Mouse (Mus musculus): ENCODE data around the gene C1s2.
"Not testable (repeated sequence)": the region's sequence is repeated elsewhere in the genome, so short reads cannot be mapped to it uniquely, and the experiment has no call there.

C1s2 gene

GRCm38 (mm10) chr6:124635985-124636384 lies at the start of gene C1s2:
Gene C1s2 (minus strand): TSS chr6:124636085.
- DNase-seq (ENCODE audit: low spot score): not testable (repeated sequence)

- no peak for DNase-seq (ENCODE audit: low spot score)
Observed at GRCm38 (mm10) chr6:124683591-124684417, 47.9 kb upstream of the C1s2 start.

- not testable (repeated sequence) for DNase-seq (ENCODE audit: low spot score)
Observed at GRCm38 (mm10) chr6:124682291-124682690, 46.4 kb upstream of the C1s2 start.

GRCm38 (mm10) chr6:124679486-124679885 lies 43.6 kb upstream of the C1s2 start:
- no peak for DNase-seq (ENCODE audit: low spot score)

GRCm38 (mm10) chr6:124678769-124679168 lies 42.9 kb upstream of the C1s2 start:
- DNase-seq (ENCODE audit: low spot score): no peak

- DNase-seq (ENCODE audit: low spot score): no peak
Observed at GRCm38 (mm10) chr6:124676171-124676570, 40.3 kb upstream of the C1s2 start.

- no peak for DNase-seq (ENCODE audit: low spot score)
Observed at GRCm38 (mm10) chr6:124674591-124674990, 38.7 kb upstream of the C1s2 start.

GRCm38 (mm10) chr6:124673619-124674018 lies 37.7 kb upstream of the C1s2 start:
- no peak for DNase-seq (ENCODE audit: low spot score)

- no peak for DNase-seq (ENCODE audit: low spot score)
Observed at GRCm38 (mm10) chr6:124672100-124672499, 36.2 kb upstream of the C1s2 start.

GRCm38 (mm10) chr6:124670281-124670900 lies 34.5 kb upstream of the C1s2 start:
- no peak for DNase-seq (ENCODE audit: low spot score)

- DNase-seq (ENCODE audit: low spot score): no peak
Observed at GRCm38 (mm10) chr6:124669234-124669859, 33.5 kb upstream of the C1s2 start.

- DNase-seq (ENCODE audit: low spot score): no peak
Observed at GRCm38 (mm10) chr6:124665011-124665410, 29.1 kb upstream of the C1s2 start.

- no peak for DNase-seq (ENCODE audit: low spot score)
Observed at GRCm38 (mm10) chr6:124664256-124664655, 28.4 kb upstream of the C1s2 start.

GRCm38 (mm10) chr6:124663424-124663795 lies 27.5 kb upstream of the C1s2 start:
- DNase-seq (ENCODE audit: low spot score): no peak

- DNase-seq (ENCODE audit: low spot score): peak; percentile 97
Observed at GRCm38 (mm10) chr6:124662477-124663423, 26.9 kb upstream of the C1s2 start, which contains the start of gene Lpcat3. Gene Lpcat3 (plus strand): TSS chr6:124663027.

- DNase-seq (ENCODE audit: low spot score): no peak
Observed at GRCm38 (mm10) chr6:124661995-124662394, 26.1 kb upstream of the C1s2 start.

GRCm38 (mm10) chr6:124661156-124661806 lies 25.4 kb upstream of the C1s2 start:
- DNase-seq (ENCODE audit: low spot score): no peak

GRCm38 (mm10) chr6:124658067-124658466 lies 22.2 kb upstream of the C1s2 start:
- no peak for DNase-seq (ENCODE audit: low spot score)

GRCm38 (mm10) chr6:124655893-124656292 lies 20.0 kb upstream of the C1s2 start:
- DNase-seq (ENCODE audit: low spot score): peak; percentile 8

GRCm38 (mm10) chr6:124646394-124646793 lies 10.5 kb upstream of the C1s2 start:
- no peak for DNase-seq (ENCODE audit: low spot score)

- DNase-seq (ENCODE audit: low spot score): peak; percentile 63
Observed at GRCm38 (mm10) chr6:124640997-124641396, 5.1 kb upstream of the C1s2 start.
